Mouse (Mus musculus): Measurements from ENCODE around the gene Ddx51.

DNA sequence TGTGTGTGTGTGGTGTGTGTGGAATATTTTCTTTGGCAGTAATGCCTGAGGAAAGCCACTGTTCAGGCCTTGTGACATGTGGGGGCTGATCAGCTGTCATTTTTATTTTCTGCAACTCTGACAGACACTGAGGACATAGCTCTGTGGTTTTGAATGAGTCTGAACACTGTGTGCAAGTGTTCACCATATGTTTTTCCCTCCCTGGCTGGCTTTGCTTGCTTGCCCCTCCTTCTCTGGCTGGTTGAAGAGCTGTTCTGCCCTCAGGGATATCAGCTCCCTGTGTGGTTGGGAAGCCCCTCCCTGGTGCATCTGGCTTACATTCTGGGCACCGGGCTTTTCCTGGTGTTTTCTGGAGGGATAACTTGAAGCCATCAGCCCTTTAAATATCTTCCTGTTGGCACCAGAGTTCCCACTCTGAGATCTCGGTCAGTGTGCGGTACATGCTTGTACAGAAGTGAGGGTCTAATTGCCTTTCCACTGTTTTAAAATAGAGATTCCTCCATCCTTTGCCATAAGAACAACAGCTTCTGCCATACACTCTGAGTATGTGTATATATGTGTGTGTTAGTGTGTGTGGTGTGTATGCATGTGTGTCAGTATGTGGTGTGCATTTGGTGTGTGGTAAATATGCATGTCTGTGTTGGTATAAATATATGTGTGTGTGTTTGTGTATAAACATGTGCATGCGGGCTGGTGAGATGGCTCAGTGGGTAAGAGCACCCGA lies 41.7 kb upstream of the Ddx51 start:
- TF ChIP-seq CTCF (IDR thresholded peaks at IDR 0.05), result no peak
- TF ChIP-seq POLR2A (IDR thresholded peaks at IDR 0.05; ENCODE audit: insufficient read depth, low read depth, low read length), result no peak
- no peak for TF ChIP-seq EP300 (IDR thresholded peaks at IDR 0.05; ENCODE audit: insufficient read depth, low read depth, low read length)

Measured in heart, adult 2 months (tissue).